Mouse (Mus musculus) cerebellum, adult 18-20 months (tissue): ENCODE measurements around the gene Csmd2.
A peak's percentile ranks its signal among the peaks of the same experiment; 100 is the strongest.

Experiments used
- DNase-seq, 2 experiments: peaks; one replicate each; pipeline ENCODE4 v3.0.0; 2021

Gene Csmd2

GRCm38 (mm10) chr4:128141161-128142101 lies 153.8 kb downstream of the Csmd2 start:
- peak in 1 of 2 experiments; percentile 11 for DNase-seq

GRCm38 (mm10) chr4:128142279-128142678 lies 154.6 kb downstream of the Csmd2 start:
- peak; percentile 83 to 91 for DNase-seq

- DNase-seq = peak; percentile 26 to 35
Observed at GRCm38 (mm10) chr4:128143147-128143546, 155.5 kb downstream of the Csmd2 start.

GRCm38 (mm10) chr4:128149524-128149923 lies 161.9 kb downstream of the Csmd2 start:
- no peak for DNase-seq

GRCm38 (mm10) chr4:128152066-128152465 lies 164.4 kb downstream of the Csmd2 start:
- no peak for DNase-seq

- no peak for DNase-seq
Observed at GRCm38 (mm10) chr4:128153144-128153543, 165.5 kb downstream of the Csmd2 start.

- DNase-seq = no peak
Observed at GRCm38 (mm10) chr4:128155226-128155625, 167.6 kb downstream of the Csmd2 start.

- DNase-seq = no peak
Observed at GRCm38 (mm10) chr4:128160656-128161055, 173.0 kb downstream of the Csmd2 start.

GRCm38 (mm10) chr4:128170181-128170580 lies 182.5 kb downstream of the Csmd2 start:
- no peak for DNase-seq

GRCm38 (mm10) chr4:128171233-128171632 lies 183.6 kb downstream of the Csmd2 start:
- peak; percentile 70 to 80 for DNase-seq

GRCm38 (mm10) chr4:128171701-128172100 lies 184.0 kb downstream of the Csmd2 start:
- no peak for DNase-seq

- DNase-seq = no peak
Observed at GRCm38 (mm10) chr4:128178974-128179373, 191.3 kb downstream of the Csmd2 start.

- DNase-seq = peak; percentile 22 to 26
Observed at GRCm38 (mm10) chr4:128179581-128179980, 191.9 kb downstream of the Csmd2 start.

- DNase-seq = no peak
Observed at GRCm38 (mm10) chr4:128184747-128185146, 197.1 kb downstream of the Csmd2 start.

GRCm38 (mm10) chr4:128194454-128194853 lies 206.8 kb downstream of the Csmd2 start:
- no peak for DNase-seq

GRCm38 (mm10) chr4:128217991-128218595 lies 230.4 kb downstream of the Csmd2 start:
- peak; percentile 85 to 87 for DNase-seq

GRCm38 (mm10) chr4:128224453-128224852 lies 236.8 kb downstream of the Csmd2 start:
- DNase-seq = no peak

GRCm38 (mm10) chr4:128227377-128228316 lies 240.0 kb downstream of the Csmd2 start:
- no peak for DNase-seq

GRCm38 (mm10) chr4:128233458-128233857 lies 245.8 kb downstream of the Csmd2 start:
- DNase-seq = no peak

- peak in 1 of 2 experiments; percentile 17 for DNase-seq
Observed at GRCm38 (mm10) chr4:128239113-128239512, 251.5 kb downstream of the Csmd2 start.

- DNase-seq = no peak
Observed at GRCm38 (mm10) chr4:128241075-128241853, 253.6 kb downstream of the Csmd2 start.

- no peak for DNase-seq
Observed at GRCm38 (mm10) chr4:128241854-128242356, 254.2 kb downstream of the Csmd2 start.
